Mouse (Mus musculus) liver, embryonic 14.5 days (tissue): ENCODE data around the gene B3galt5.

ENCODE experiments used
- CTCF ChIP-seq: IDR thresholded peaks from 2 replicates; pipeline ENCODE4 v1.5.1; 2016; ENCODE audit warnings: antibody characterized with exemption, low read depth, control low read depth
- EP300 ChIP-seq: IDR thresholded peaks from 2 replicates; pipeline ENCODE4 v1.6.1; 2016; ENCODE audit warnings: antibody characterized with exemption, low read depth

DNA sequence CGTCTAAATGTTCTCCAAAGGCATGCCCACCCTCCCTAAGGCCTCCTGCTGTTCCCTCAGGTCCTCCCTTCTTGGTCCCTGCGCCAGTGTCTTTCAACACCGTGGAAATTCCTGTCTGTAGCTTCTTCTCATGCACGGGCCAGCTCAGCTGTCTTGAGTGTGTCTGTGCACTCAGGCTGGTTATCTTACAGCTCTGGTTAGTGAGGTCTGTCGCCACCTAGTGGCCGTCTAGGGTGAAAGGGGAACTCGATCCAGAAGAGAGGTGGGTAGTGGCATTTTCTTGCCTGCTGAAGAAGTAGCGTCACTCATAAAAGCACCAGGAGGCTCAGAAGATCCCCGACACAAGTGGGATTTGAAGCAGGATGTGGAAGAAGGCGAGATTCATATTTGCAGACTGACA, 109.5 kb downstream of the B3galt5 start:
- TF ChIP-seq CTCF: peak; percentile 94
- no peak for TF ChIP-seq EP300
